Mouse (Mus musculus): ENCODE results near the gene Hist2h2aa1.
"Not testable (repeated sequence)": the region's sequence is repeated elsewhere in the genome, so short reads cannot be mapped to it uniquely, and the experiment has no call there.

The Hist2h2aa1 gene

DNA sequence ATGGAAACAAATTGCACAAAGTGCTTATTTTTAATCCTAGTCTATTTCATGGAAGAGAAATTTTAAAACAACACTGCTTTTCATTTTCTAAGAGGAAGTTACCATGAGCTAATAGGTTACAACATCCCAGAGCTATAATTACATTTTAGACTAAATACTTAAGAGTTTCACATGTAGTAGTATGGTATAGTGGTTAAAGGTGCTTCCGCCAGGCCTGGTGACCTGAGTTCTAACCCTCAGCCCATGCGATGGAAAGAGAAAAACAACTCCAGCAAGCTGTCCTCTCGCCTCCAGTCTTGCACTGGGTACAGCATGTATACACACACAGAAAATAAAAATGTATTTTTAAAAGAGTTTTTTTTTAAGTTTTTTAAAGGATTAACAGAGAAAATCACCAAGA is 6.5 kb downstream of the Hist2h2aa1 start:
- in situ Hi-C loops (cut with MboI, MseI): no loop called here

DNA sequence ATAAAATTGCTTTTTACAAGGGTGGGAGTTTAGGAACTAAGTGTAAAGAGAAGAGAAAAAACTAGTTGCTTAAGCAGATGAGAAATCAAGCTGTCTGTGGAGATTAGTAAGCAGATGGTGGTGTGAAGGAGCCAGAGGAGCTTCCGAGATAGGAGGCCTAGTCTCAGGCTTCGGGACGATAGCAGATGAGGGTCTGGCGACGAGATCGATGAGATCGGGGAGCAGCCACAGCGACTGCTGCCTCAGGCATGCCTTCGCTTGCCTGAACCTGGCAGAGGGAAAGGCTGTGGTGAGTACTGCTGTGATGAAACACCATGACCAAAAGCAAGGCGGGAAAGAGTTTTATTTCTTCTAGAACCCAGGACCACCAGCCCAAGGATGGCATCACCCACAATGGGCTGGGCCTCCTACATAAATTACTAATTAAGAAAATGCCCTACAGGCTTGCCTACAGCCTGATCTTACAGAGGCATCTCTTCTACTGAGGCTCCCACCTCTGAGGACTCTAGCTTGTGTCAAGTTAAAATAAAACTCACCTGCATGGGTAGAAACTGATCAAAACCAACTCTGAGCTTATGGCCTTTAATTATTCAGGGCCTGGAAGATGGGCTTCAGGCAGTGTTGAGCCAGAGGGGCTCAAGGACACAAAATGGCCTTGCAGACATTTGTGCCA is 9.5 kb downstream of the Hist2h2aa1 start:
- in situ Hi-C loops (cut with MboI, MseI): no loop called here

DNA sequence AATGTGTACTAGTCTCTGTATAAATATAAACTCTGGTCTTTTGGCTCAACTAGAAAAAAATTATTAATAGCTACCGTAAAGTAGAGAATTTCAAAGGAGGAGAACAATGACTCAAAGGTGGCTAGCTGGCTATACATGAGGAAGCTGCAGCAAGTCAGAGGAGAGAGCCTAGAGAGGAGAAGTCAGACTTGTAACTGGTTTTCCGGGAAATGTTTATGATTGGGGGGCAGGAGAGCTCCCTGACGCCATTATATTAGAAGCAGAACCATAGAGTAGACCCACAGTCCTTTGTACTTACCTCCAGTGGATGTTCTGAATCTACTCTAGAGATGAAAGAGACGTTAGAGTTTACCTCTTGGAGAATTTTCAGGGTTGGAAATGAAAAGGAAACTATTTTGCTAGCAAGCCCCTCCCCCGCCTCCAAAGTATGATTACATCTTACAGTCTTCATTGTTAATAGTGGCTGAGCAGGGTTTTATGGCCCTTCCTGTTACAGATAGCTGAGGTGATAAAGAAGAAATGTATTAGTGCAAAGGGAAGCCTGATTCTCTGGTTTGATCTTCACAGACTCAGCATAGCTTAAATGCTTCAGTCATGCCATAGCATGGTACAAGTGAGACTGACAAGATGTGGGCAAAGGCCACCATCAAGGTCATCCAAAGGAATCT is 10.8 kb downstream of the Hist2h2aa1 start:
- in situ Hi-C loops (cut with MboI, MseI): no loop called here

DNA sequence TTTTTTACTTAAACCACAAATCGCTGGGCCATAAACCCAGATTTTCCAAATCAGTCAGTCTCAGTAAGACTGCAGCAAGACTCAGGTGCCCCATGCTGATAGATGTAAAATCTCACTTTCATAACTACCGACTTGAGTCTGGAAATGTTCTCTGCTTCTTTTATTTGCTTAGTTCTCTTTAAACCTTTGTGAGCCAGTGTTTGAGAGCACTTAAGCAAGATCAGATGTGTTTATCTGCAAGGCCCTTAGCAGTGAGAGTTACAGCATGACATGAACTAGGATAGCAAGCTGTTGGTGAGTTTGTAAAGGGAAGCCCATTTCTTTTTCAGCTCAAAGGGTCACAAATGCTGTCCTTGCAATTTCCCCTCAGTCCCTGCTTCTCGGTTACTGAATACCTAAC is 11.9 kb downstream of the Hist2h2aa1 start:
- in situ Hi-C loops (cut with MboI, MseI): no loop called here

DNA sequence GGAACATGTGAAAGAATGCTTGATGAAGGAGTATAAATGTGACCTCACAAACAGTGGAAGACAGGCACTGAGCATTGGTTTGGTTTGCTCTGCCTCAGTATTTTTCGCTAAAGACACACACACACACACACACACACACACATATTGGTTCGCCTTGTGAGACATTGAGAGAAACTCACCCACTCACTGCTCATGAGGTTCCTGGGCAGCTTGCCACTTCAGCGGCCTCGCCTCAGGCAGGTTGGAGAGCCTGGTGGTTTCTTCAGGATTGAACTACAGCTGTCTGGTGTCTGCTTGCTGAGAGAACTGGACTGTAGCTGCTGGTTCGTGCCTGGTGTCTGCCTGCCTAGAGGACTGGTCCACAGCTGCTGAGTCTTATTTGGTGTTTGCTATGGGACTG is 14.9 kb downstream of the Hist2h2aa1 start:
- in situ Hi-C loops (cut with MboI, MseI): no loop called here

DNA sequence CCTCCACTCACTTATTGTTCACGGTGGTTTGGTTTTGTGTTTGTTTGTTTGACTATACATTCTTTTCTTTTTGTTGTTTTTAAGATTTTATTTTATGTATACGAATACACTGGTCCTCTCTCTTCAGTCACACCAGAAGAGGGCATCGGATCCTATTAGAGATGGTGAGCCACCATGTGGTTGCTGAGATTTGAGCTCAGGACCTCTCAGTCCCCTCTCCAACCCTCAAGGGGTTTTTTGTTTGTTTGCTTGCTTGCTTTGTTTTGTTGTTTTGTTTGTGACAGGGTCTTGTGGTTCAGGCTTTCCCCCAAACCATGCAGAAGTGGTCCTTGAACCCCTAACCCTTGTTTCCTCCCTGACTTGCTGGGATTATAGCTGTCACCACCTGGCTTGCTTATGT is 16.3 kb downstream of the Hist2h2aa1 start:
- in situ Hi-C loops (cut with MboI, MseI): no loop called here

DNA sequence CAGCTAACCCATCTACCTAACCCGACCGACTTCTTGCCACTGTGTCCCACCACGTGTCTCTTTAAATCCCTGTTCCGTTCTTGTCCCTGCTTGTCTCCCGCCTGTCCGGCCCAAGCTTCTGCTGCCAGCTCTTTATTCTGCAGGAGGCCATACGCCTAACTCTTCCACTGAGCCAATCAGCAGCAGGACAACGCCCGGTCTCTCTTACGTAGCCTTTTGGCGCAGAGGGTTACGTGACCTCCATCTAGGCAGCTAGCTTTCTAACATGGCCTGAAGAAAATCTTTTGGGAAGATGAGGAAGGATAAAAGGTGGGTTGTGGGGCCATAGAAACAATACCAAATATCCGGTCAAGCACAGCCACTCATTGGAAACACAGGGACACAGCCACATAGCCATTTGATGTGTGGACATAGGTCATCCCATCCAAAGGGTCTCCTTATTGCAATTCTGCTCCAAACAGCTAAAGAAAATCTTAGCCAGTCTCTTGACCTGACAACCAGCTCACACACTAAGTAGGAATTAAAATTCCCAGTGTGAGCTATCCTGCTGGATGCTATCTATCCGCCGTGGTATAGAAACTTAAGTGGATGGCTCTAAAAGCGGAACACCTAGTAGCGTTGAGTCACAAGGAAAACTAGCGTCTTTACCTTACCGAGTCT is 17.0 kb downstream of the Hist2h2aa1 start:
- in situ Hi-C loops (cut with MboI, MseI): no loop called here

DNA sequence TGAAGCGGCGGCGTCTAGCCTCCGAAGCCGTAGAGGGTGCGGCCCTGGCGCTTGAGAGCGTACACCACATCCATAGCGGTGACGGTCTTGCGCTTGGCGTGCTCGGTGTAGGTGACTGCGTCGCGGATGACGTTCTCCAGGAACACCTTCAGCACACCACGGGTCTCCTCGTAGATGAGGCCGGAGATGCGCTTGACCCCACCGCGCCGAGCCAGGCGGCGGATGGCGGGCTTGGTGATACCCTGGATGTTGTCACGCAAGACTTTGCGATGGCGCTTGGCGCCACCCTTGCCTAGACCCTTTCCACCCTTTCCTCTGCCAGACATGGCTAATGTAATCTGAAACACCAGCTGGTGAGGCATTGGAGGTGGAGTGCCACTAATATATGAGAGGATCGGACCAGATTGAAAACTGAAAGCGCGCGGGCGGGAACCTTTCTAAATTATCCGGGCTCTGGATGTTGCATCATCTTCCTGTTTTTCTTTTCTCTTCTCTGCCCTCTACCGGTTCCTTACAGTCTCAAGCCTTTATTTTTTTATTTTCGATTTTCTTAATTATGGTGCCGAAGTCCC is 17.8 kb downstream of the Hist2h2aa1 start, which contains the start of gene Hist2h4:
Hist2h4 (minus strand) TSS at position 333 of the 572 bp plus-strand sequence.
- in situ Hi-C loops (cut with MboI, MseI): no loop called here

DNA sequence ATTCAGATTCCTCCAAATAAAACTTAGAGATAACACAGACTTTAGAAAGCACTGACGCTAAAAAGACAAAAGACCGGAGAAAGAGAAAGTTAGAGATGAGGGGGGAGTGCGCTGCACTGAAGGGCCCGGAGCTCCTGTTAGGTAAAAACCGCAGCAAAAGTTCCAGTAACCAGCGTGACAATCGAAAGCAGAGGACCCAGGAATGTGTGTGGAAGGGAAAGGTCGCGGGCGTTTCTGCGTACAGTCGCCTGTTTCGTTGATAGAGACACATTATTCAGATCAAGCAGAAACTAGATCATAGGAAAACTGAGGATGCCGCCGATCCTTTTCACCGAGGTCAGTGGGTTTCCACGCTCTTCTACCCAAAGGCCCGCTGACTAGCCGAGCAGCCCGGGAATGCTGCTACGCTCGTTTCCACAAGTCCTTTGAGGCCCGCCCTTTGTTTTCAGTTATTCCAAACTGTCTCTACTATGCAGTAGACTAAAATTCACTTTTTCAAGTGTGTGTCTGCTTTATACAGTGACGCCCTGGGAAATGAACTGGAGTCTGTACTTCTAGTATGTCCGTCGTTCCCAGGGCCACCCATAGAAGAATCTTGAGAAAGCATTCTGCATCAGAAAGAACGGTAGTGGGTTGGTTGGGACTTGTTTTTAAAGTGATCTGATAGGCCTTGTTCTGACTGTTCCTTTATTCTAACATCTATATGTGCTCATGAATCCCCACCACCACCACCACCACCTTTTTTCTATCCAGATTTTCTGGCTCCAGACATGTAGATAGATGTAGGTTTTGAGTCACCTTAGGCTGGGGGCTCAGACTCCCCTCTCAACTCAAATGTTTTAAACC is 18.5 kb downstream of the Hist2h2aa1 start:
- in situ Hi-C loops (cut with MboI, MseI): no loop called here

DNA sequence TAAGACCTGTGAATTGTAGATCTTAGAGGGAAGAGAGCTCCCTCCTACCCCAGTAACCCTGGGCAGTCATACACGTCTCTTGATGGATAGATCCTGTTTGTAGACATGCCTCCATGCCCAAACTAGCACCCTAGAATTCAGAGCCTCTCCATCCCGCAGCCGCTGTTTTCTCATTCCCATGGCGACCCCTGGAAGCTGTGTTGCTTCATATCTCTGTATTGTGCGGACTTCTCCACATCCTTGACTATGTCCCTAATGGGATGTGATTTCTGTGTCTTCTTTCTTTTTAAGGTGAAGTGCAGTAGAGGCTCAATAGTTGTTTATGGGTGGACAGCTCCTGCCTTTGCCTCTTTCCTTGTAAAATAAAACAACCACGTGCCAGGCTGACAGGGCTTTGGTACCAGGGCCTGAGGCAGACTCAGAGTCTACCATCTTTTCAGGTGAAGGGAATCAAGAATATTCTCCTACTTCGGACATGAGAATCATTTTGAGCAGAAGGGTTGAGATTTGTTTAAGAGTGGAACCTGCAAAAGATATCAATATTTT is 19.2 kb downstream of the Hist2h2aa1 start:
- in situ Hi-C loops (cut with MboI, MseI): no loop called here

DNA sequence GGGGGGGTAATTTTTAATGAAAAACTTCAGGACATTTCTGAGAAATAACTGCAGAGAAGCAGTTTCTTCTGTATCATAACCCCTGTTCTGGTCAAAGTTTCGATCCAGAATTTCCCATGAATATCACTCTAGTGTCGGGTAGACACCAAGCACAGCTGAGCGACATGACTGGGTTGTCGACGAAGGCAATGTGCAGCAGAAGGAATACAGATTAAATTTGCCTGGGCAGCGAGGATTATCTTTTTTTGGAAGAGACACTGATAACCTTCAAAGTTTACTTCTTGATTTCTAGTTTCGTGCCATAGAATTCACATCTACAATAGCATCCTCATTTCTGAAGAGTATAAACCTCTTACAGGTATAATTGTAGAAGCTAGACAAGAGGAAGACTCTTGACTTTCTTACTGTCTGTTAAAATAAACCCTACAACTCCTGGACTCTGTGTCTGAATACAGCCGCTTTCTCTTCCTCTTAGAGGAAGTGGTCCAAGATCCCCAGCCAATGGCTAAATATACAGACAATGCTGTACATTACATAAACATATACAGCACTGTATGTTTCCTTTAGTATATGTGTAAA is 20.9 kb downstream of the Hist2h2aa1 start:
- in situ Hi-C loops (cut with MboI, MseI): no loop called here

DNA sequence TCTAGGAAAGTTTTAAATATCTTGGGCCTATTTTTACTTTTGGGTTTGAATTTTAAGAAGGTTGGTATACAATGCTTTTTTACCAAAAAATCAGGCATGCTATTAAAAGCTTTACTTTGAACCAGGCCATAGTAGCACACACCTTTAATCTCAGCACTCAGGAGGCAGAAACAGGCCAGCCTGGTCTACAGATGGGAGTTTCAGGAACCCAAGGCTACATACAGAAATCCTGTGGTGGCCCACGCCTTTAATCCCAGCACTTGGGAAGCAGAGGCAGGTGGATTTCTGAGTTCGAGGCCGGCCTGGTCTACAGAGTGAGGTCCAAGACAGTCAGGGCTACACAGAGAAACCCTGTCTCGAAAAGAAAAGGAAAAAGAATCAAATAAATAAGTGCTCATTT is 22.2 kb downstream of the Hist2h2aa1 start:
- in situ Hi-C loops (cut with MboI, MseI): no loop called here

DNA sequence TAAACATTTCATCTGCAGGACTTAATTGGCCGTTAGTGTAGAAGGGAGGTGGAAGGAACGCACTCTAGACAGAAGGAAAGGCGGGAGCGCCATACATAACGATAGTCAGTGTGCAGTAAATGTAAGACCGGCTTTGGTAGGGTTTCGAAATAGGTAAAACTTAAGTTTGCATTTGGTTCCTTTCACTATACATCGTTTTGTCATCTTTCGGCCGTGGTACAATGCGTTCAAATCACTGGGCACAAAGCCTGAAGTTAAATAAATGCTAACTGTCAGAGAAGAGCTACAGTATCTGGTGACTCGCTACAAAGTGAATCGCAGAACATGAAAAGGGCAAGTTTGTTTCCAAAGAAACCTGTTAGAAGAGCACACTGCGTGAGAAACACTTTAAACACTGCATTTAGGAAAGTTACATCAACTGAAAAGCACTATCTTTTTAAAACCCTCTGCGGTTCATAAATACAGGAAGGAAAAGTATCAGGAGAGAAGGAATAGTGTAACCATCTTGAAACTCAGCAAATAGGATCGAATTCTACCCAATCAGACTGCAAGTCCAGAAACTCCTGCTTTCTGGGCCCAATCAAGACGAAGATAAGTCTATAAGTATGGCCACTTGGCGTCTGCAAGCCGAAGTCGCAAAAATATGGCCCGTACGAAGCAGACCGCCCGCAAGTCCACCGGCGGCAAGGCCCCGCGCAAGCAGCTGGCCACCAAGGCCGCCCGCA is 22.9 kb downstream of the Hist2h2aa1 start, which contains the start of gene Hist2h3b:
Hist2h3b (plus strand) TSS at position 604 of the 725 bp plus-strand sequence.
- in situ Hi-C loops (cut with MboI, MseI): no loop called here

DNA sequence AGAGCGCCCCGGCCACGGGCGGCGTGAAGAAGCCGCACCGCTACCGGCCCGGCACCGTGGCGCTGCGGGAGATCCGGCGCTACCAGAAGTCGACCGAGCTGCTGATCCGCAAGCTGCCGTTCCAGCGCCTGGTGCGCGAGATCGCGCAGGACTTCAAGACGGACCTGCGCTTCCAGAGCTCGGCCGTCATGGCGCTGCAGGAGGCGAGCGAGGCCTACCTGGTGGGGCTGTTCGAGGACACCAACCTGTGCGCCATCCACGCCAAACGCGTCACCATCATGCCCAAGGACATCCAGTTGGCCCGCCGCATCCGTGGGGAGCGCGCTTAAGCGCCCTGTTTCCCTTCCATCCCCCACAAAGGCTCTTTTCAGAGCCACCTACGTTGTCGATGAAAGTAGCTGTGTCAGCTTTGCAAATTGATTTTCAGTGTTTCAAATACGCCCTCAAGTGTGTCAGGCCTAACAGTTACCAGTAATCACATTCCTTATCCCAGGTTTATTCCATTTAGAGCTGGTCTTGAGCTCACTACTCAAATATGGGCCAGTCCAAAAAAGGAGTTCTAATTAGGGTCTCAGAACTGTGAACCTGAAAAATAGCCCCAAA is 23.6 kb downstream of the Hist2h2aa1 start:
- in situ Hi-C loops (cut with MboI, MseI): not testable (repeated sequence)

DNA sequence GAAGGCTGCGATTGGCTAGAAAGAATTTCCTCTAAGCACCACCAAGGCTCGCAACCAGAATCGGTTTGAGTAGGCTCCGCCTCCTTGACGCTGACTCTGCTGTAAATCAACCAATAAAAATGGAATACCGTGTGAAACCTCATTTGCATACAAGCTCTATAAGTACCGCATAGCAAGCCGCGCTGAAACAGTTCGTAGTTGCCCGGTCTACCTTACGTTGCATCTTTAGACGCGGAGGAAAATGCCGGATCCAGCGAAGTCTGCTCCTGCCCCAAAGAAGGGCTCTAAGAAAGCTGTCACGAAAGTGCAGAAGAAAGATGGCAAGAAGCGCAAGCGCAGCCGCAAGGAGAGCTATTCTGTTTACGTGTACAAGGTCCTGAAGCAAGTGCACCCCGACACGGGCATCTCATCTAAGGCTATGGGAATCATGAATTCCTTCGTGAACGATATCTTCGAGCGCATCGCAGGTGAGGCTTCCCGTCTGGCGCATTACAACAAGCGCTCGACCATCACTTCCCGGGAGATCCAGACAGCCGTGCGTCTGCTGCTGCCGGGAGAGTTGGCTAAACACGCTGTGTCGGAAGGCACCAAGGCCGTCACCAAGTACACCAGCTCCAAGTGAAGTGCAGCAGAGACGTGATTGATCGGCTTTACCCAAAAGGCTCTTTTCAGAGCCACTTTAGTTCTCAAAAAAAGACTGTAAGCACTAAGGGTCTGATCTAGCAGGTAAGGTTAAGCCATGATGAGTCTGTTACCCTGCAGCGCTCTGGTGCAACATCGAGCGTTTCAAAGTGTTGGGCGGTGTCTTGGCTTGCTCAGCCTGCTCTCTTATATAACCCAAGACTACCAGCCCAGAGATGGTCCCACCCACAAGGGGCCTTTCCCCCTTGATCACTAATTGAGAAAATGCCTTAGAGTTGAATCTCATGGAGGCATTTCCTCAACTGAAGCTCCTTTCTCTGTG is 24.5 kb downstream of the Hist2h2aa1 start, which contains the start of gene Hist2h2bb:
Hist2h2bb (plus strand) TSS at position 242 of the 964 bp plus-strand sequence.
- in situ Hi-C loops (cut with MboI, MseI): no loop called here

DNA sequence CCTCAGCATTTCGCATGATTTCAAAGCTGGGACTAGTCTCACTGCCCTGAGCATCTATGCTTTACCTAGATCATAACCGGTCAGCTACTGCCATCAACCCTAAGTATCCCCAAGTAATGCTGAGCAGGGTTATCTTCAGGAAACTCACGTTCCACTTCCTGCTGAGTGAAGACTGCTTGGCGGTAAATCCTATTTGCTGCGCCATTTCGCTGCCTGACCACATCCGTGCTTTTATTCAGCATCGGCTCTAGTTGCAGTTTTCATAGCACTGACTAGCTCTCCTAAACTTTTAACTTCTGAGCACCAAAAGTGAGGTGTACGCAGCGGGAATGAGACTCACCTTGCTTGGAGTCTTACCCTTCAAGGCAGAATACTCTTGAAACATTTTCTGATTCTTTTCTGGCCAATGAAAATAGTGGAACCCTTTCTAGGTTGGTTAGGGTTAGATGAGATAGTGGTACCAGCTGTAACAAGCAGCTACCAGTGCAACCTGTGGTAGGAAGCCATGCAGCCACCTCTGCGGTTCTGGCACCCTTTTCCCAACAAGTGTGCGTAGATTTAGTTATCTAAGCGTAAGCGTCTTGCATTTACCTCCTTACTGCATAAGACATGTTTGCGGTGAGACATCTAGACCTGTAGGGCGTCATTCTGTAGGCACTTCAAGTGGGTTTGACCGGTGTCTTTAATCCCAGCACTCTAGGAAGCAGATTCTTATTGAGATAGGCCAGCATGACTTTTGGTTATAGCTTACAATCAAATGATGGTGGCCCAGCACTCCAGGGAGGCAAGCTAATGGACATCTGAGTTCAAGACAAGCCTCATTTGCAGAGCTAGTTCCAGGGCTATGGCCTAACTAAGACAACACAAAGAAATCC is 28.5 kb downstream of the Hist2h2aa1 start:
- in situ Hi-C loops (cut with MboI, MseI): no loop called here

DNA sequence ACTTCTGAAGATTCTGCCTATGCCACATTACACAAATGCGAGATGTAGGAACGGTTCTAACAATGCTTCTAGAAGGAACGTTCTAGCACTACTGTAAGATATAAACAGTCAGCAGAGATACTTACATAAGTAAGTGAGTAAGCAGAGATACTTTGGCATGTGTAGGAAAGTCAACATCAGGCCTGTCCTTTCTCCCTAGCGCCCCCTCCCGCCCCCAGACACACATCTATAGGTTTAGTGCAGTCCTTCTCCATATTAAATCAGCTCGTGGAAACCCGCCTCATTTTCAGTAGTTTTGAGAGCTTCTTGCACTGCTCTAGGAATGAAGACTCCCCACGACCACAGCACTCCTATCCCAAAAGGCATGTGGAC is 32.1 kb downstream of the Hist2h2aa1 start:
- in situ Hi-C loops (cut with MboI, MseI): loop anchor here (25.0 kb wide), 1 partner anchor 1890 kb away; the partner anchor contains the start of gene Lingo4
